Mouse (Mus musculus): ENCODE results near the gene Sh2d7. TPM values are rescaled to one million over a fixed set of nuclear protein-coding genes. Genes with fewer than 3 reads are reported as not detected.

Sh2d7 gene
- total RNA-seq, 2 experiments from 2014 or later = not detected

Other genes starting within 250 kb of the Sh2d7 start
- gene Dmxl2, start 37.4 kb upstream of the Sh2d7 start, total RNA-seq (2015; ENCODE audit: low replicate concordance) = 4.7 and 10.5 TPM in 2 replicates
- gene Dmxl2, start 37.4 kb upstream of the Sh2d7 start, total RNA-seq (2017; ENCODE audit: low replicate concordance) = 1.7 and 4.2 TPM in 2 replicates
- gene Cib2, start 21.2 kb downstream of the Sh2d7 start, total RNA-seq (2015; ENCODE audit: low replicate concordance) = 3.6 TPM in 1 of 2 replicates, not detected in the other
- 0.15 and 3.7 TPM in 2 replicates for gene Cib2, start 21.2 kb downstream of the Sh2d7 start, total RNA-seq (2017; ENCODE audit: low replicate concordance)
- 26.8 and 30.3 TPM in 2 replicates for gene Idh3a, start 47.4 kb downstream of the Sh2d7 start, total RNA-seq (2015; ENCODE audit: low replicate concordance)
- 15.4 and 19.7 TPM in 2 replicates for gene Idh3a, start 47.4 kb downstream of the Sh2d7 start, total RNA-seq (2017; ENCODE audit: low replicate concordance)
- gene Acsbg1, start 122.9 kb downstream of the Sh2d7 start, total RNA-seq (2015; ENCODE audit: low replicate concordance) = not detected in 2 replicates
- 1.2 TPM in 1 of 2 replicates, not detected in the other for gene Acsbg1, start 122.9 kb downstream of the Sh2d7 start, total RNA-seq (2017; ENCODE audit: low replicate concordance)
- 52.8 and 59.1 TPM in 2 replicates for gene Dnaja4, start 159.9 kb downstream of the Sh2d7 start, total RNA-seq (2015; ENCODE audit: low replicate concordance)
- 59.7 and 67.0 TPM in 2 replicates for gene Dnaja4, start 159.9 kb downstream of the Sh2d7 start, total RNA-seq (2017; ENCODE audit: low replicate concordance)
- 28.5 and 44.3 TPM in 2 replicates for gene Wdr61, start 195.5 kb downstream of the Sh2d7 start, total RNA-seq (2015; ENCODE audit: low replicate concordance)
- gene Wdr61, start 195.5 kb downstream of the Sh2d7 start, total RNA-seq (2017; ENCODE audit: low replicate concordance) = 23.5 and 35.9 TPM in 2 replicates
- gene Crabp1, start 225.8 kb downstream of the Sh2d7 start, total RNA-seq (2015; ENCODE audit: low replicate concordance) = not detected in 2 replicates
- not detected in 2 replicates for gene Crabp1, start 225.8 kb downstream of the Sh2d7 start, total RNA-seq (2017; ENCODE audit: low replicate concordance)